Mouse (Mus musculus) bone marrow macrophage, adult 2 months (primary cell): ENCODE results near the gene Fam131c. TPM values are rescaled to one million over a fixed set of nuclear protein-coding genes. Genes with fewer than 3 reads are reported as not detected.

Experiments
- H3K27ac ChIP-seq: 2 replicates; pipeline ENCODE4 v1.5.1; 2012; ENCODE audit warnings: low read depth, low read length; ENCODE audit not compliant: insufficient read depth
- H3K4me1 ChIP-seq: 2 replicates; pipeline ENCODE4 v1.6.1; 2012; ENCODE audit warnings: low read length; ENCODE audit not compliant: control insufficient read depth, insufficient read depth
- H3K4me3 ChIP-seq: 2 replicates; pipeline ENCODE4 v1.5.1; 2012; ENCODE audit warnings: mild to moderate bottlenecking, low read length, moderate library complexity; ENCODE audit not compliant: insufficient read depth
- CTCF ChIP-seq: IDR thresholded peaks from 2 replicates; pipeline ENCODE4 v1.5.1; 2012; ENCODE audit warnings: low read depth, mild to moderate bottlenecking, low read length, moderate library complexity
- POLR2A ChIP-seq: IDR thresholded peaks from 2 replicates; pipeline ENCODE4 v1.6.1; 2012; ENCODE audit warnings: mild to moderate bottlenecking, low read depth, low read length, borderline replicate concordance
- polyA plus RNA-seq: library from polyadenylated mRNA; stranded (reverse); fragments of >200 nt; gene quantifications from 2 replicates; pipeline ENCODE4 v1.2.4, GENCODE M21; 2012; ENCODE audit not compliant: missing spikeins, insufficient read depth, insufficient read length

Fam131c gene
- polyA plus RNA-seq, 1 experiment = not detected

DNA sequence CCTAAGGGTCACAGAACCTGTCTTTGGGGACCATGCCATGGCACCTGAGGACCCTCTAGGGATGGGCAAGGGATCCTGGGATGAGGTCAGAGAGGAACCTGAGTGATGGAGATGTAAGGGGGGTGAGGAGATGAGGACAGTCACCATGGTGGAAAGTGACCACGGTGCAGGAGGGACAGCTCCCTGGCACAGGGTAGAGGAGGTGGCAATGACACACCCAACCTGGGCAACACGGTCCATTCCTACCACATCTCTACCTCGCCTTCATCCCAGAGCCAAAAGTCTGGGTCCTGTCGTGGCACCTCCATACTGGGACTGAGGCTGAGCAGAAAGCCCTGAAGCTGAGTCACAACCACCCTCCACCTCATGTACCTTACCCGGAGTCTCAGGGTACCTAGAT is 54.8 kb downstream of the Fam131c start:
- H3K4me1 ChIP-seq = peaks cover 45% of the 10 kb centered on the region
- TF ChIP-seq CTCF = no peak
- no peak for TF ChIP-seq POLR2A
- H3K27ac ChIP-seq = no peak overlapping the region; the same call in 1 of the 2 replicates
- H3K4me3 ChIP-seq = no peak overlapping the region

DNA sequence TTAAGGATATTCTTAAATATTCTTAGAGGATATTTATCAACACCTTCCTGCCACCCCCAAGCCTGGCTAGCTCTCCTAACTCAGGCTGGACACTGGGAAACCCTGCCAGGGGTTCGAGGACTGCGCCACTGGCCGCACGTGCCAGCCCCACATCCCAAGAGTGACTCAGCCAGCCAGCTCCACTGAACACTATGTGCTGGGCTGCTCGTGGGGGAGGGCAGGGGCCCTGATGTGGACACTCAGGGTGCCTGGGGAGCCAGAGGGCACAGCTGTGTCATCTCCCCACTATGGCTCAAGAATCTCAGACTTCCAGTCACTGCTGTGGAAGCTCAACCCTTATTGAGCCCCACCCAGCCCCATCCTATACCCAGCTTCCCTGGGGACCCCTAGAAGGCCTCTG is 55.3 kb downstream of the Fam131c start:
- TF ChIP-seq CTCF = no peak
- TF ChIP-seq POLR2A = no peak
- H3K4me1 ChIP-seq = peaks cover 45% of the 10 kb centered on the region
- H3K27ac ChIP-seq = peak overlapping the region; percentile 24
- no peak overlapping the region for H3K4me3 ChIP-seq

DNA sequence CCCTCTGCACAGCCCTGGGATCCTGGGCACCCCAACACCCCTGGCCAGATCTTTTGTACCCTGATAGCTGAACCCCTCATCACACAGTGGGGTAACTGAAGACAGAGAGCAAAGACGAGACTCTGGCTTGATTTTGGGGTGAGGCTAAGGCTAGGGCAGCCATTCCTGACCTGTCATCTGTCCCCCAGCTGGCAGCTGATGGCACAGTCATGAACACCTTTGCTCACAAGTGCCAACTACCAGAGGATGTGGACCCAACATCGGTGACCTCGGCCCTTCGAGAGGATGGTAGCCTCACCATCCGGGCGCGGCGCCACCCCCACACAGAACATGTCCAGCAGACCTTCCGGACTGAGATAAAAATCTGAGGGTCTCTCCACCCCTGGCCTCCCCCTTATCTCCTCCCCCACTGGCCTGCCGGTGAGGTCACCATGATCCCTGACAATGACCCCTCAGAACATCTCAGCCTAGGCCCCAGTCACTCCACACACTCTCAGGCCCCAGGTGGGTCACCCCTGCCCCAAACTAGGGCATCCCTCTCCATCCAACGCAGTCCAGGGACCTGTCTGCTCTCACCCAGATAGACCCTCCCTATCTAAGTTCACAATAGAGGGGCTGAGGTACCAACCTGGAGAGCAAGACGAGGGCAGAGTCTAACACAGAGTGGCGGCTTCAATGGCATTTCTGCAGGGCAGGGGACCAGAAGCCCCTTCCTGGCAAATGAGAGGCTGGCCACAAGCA is 55.8 kb downstream of the Fam131c start:
- H3K4me3 ChIP-seq = no peak overlapping the region
- TF ChIP-seq POLR2A (no peak), CTCF (no peak)
- H3K4me1 ChIP-seq = peaks cover 45% of the 10 kb centered on the region
- H3K27ac ChIP-seq = peak overlapping the region; percentile 24

DNA sequence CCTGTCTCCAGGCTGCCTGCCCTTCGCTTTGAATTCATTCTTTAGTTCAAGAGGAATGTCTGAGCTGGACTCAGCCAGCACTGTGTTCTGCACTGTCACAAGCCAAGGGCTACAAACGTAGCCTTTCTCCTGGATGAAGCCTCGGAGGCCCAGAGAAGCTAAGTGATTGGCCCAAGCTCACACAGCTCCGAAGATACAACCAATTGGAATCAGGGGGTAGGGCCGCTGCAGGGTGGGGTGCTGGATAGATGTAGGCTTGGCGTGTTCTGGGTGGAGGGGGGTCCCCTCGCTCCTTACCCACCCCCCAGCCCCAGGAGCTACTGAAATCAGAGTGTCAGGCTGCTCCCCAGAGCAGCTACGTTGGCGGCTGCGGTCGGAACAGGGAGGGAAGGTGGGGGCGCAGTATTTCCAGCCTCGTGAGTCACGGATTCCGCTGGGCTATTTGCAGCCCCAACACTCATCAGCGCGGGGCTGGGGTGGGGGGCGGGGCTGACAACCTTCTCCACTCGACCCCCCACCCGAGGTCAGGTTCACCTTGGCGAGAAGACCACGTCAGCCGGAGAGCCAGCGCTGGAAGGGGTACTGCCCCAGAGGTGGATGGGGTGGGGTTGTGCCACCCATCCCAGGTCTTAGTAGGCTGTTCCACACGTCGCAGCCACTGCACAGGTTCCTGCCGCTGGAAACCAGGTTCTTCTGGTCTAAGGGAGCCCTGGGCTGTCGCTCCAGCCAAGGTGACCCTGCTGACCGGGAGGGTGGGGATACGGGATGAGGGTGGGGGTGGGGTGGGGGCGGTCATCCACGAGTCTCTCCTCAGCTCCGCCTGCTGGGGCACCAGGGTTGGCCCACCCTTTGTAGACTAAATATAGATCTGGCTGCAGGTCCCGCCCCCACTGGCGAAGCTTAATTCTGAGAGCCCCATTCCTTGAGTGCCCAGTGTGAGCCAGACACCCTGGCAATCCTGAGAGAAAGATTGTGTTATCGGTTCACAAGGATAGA is 57.8 kb downstream of the Fam131c start:
- TF ChIP-seq CTCF (no peak), POLR2A (no peak)
- peak overlapping the region; percentile 57 for H3K4me3 ChIP-seq
- peak overlapping the region; percentile 86 for H3K27ac ChIP-seq
- H3K4me1 ChIP-seq = peaks cover 31% of the 10 kb centered on the region

DNA sequence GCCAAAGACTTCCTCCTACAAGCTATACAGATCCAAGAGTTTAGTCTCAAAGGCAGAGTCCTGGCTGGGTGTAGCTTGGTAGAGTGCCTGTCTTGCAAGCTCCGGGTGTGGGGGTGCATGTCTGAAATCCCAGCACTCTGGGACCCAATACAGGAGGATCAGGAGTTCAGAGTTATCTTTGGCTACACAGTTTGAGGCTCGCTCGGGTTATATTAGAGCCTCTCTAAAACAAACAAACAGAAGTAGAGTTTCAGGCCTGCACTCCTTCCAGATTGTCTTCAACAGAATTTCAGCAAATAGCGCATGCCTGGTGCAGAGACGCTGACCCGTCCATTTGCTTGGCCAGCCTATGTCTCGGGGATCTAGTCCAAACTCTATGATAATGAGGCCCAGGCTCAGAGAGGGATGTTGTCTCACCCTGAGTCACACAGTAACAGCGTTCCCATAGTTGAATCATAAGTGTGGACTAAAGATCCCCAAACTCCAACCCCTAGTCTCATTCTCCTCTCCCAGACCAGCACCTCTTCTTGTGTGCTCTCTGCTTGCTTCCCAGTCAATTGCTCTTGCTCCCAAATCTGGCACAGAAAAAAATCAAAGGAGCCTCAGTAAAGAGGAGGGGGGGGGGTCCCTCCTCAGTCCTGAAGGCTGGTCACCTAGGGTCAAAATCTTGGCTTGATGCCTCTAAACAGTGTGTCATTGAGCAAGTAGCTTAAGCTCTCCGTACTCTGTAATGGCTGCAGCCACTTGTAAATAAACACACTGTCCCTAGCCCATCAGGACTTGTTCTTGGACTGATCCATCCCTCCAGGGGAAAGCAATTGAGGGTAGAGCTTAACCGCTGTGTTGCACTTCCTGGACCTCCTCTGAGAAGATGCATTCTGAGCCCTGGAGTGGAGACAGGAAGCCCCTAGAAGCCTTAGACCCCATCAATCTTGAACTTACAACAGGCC is 59.1 kb downstream of the Fam131c start:
- TF ChIP-seq POLR2A (no peak), CTCF (no peak)
- Histone ChIP-seq H3K4me3 (no peak overlapping the region), H3K4me1 (peaks cover 31% of the 10 kb centered on the region), H3K27ac (peak overlapping the region; percentile 72)

DNA sequence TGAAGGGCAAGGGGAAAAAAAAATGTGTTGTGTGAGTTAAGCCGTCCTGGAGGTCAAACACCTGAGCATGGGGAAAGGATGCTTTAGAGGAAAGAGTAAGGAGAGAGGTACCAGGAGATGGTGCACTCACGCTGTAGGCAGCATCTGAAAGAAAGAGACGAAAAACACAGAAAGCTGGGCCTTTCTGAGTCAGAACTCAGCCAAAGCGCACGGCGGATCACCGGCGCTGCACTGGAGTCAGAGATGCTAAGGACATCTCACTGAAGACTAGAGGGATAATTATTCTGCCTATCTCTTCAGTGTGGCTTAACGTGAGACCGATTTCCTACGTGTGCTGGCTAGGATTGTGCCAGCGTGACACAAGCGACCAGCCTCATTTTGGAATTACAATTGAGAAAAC is 59.9 kb downstream of the Fam131c start:
- Histone ChIP-seq H3K4me3 (no peak overlapping the region), H3K4me1 (peaks cover 31% of the 10 kb centered on the region), H3K27ac (no peak overlapping the region)
- no peak for TF ChIP-seq POLR2A
- TF ChIP-seq CTCF = no peak

DNA sequence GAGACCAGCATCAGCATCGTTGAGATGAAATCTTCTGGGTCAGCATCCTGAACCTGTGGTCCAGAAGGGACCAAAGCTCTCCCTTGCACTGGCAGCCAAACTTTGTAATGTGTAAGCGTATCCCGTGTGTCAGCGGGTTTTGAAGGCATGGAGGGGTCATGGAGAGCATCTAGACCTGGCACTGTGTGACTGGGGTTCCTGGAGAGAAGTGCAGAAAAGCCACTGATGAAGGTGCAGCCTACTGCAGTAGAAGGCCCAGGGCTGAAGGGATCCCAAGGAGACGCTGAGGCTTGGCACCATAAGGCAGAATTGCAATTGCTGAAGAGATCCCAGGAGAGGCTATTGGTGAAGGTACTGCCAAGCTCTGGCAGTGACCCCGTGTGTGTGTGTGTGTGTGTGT is 61.4 kb downstream of the Fam131c start:
- H3K4me3 ChIP-seq = no peak overlapping the region
- no peak overlapping the region for H3K27ac ChIP-seq
- TF ChIP-seq CTCF (no peak), POLR2A (no peak)
- H3K4me1 ChIP-seq = peaks cover 16% of the 10 kb centered on the region

DNA sequence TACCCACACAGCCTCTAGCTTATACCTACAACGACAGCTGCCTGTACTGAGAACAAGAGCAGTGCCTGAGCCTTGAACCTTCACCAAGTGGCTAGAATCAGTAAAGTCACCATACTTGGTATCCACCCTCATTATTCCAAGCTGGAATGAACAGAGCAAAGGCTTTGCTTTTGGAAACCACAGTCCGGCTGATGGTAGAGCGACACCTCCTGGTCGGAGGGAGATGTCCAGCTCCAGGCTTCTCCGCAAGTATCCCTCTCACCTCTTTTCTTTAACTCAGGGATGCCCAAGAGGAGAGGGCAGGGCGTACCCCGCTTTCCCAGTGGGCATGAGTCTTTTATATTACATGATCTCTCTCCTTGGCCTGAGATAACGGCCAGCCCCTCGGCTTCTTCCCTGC is 61.8 kb downstream of the Fam131c start:
- H3K4me3 ChIP-seq = no peak overlapping the region
- H3K27ac ChIP-seq = no peak overlapping the region
- TF ChIP-seq POLR2A = no peak
- TF ChIP-seq CTCF = peak; percentile 87
- H3K4me1 ChIP-seq = peaks cover 13% of the 10 kb centered on the region

DNA sequence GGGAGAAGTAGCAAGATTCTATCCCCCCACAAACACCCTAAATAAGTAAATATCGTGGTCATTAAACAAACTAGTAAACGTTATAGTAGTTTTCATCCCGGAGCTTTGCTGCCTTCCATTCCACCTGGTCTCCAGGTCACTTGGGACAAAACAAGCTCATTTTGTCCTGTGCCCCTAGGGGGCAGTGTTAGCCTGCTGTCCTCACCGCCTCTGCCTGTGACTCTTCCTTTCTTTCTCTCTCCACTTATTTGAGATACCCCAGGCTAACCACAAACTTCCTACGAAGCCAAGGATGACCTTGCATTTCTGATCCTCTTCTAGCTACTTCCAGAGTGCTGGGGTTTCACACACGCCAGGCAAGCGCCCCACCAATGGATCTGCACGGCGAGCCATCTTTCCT is 63.0 kb downstream of the Fam131c start:
- TF ChIP-seq CTCF (peak; percentile 90), POLR2A (no peak)
- H3K27ac ChIP-seq = no peak overlapping the region
- H3K4me3 ChIP-seq = no peak overlapping the region
- peaks cover 11% of the 10 kb centered on the region for H3K4me1 ChIP-seq
